Mouse (Mus musculus) forebrain, embryonic 16.5 days (tissue): ENCODE measurements around the gene H2afy. TPM values are rescaled to one million over a fixed set of nuclear protein-coding genes. Genes with fewer than 3 reads are reported as not detected.

Experiments
- ATAC-seq: fragments of 200-750 bp; cut with Nextera tagmentation; 2 replicates; pipeline ENCODE4 v1.8.0; 2017; ENCODE audit warnings: mild to moderate bottlenecking, moderate library complexity
- H3K27ac ChIP-seq: fragments of 300-500 bp; sonication (generic); 2 replicates; pipeline ENCODE4 v1.5.1; 2014; ENCODE audit warnings: low read length, control low read depth
- H3K27me3 ChIP-seq: fragments of 300-500 bp; sonication (generic); replicated peaks from 2 replicates; pipeline ENCODE4 v1.6.1; 2014; ENCODE audit warnings: low read length; ENCODE audit not compliant: control insufficient read depth, insufficient read depth
- H3K36me3 ChIP-seq: fragments of 300-500 bp; sonication (generic); 2 replicates; pipeline ENCODE4 v1.6.1; 2014; ENCODE audit not compliant: control insufficient read depth, insufficient read depth
- H3K4me1 ChIP-seq: fragments of 300-500 bp; sonication (generic); replicated peaks from 2 replicates; pipeline ENCODE4 v1.6.1; 2014; ENCODE audit warnings: low read length; ENCODE audit not compliant: control insufficient read depth, insufficient read depth
- H3K4me2 ChIP-seq: fragments of 300-500 bp; sonication (generic); 2 replicates; pipeline ENCODE4 v1.6.1; 2014; ENCODE audit warnings: mild to moderate bottlenecking, low read length, control low read depth
- H3K4me3 ChIP-seq: fragments of 300-500 bp; sonication (generic); replicated peaks from 2 replicates; pipeline ENCODE4 v1.5.1; 2014; ENCODE audit warnings: mild to moderate bottlenecking, low read length, control low read depth
- H3K9ac ChIP-seq: fragments of 300-500 bp; sonication (generic); replicated peaks from 2 replicates; pipeline ENCODE4 v1.6.1; 2014; ENCODE audit warnings: low read depth, low read length, control low read depth
- H3K9me3 ChIP-seq: fragments of 300-500 bp; sonication (generic); 2 replicates; pipeline ENCODE4 v1.6.1; 2016; ENCODE audit warnings: low read length; ENCODE audit not compliant: control insufficient read depth
- WGBS: fragments of 180-500 bp; shearing (Covaris S2); extraction: QIAGEN DNeasy Blood & Tissue Kit; methylation state at CpG from one replicate; pipeline ENCODE4 v1.1.7; 2014; 5-methylcytosine and 5-hydroxymethylcytosine counted together
- polyA plus RNA-seq: library from polyadenylated mRNA; unstranded; fragments of >200 nt; fragmentation: Nextera tagmentation; extraction: Ambion mirVana; gene quantifications from 2 replicates; pipeline ENCODE4 v1.2.1, GENCODE M21; 2015

Gene H2afy
- polyA plus RNA-seq, 1 experiment from 2014 or later, result 370 TPM

GRCm38 (mm10) chr13:56167446-56168402, 31.6 kb upstream of the H2afy start:
- Histone ChIP-seq H3K27ac (no peak overlapping the region), H3K27me3 (no peaks in the 10 kb centered on the region), H3K4me2 (no peak overlapping the region), H3K9ac (no peak overlapping the region), H3K4me3 (no peak overlapping the region), H3K9me3 (no peaks in the 10 kb centered on the region), H3K4me1 (peaks cover 6% of the 10 kb centered on the region; the same call in 1 of the 2 replicates), H3K36me3 (no peaks in the 10 kb centered on the region)
- 34% methylated on average over 14 of the region's 14 CpGs for WGBS
- ATAC-seq, result 0 out of 2 replicates have a peak, but pooled peaks have one; percentile 43

GRCm38 (mm10) chr13:56165561-56165960, 29.4 kb upstream of the H2afy start:
- 94% methylated on average over 11 of the region's 11 CpGs for WGBS
- no peaks in the 10 kb centered on the region for H3K36me3 ChIP-seq
- H3K4me3 ChIP-seq, result no peak overlapping the region
- peaks cover 6% of the 10 kb centered on the region; the same call in 1 of the 2 replicates for H3K4me1 ChIP-seq
- no peaks in the 10 kb centered on the region for H3K9me3 ChIP-seq
- H3K27ac ChIP-seq, result no peak overlapping the region
- no peaks in the 10 kb centered on the region for H3K27me3 ChIP-seq
- H3K9ac ChIP-seq, result no peak overlapping the region
- H3K4me2 ChIP-seq, result no peak overlapping the region
- ATAC-seq, result no peak

- Histone ChIP-seq H3K4me3 (no peak overlapping the region), H3K27ac (no peak overlapping the region), H3K4me1 (peaks cover 6% of the 10 kb centered on the region; the same call in 1 of the 2 replicates), H3K4me2 (no peak overlapping the region), H3K9me3 (no peaks in the 10 kb centered on the region), H3K27me3 (no peaks in the 10 kb centered on the region), H3K9ac (no peak overlapping the region), H3K36me3 (no peaks in the 10 kb centered on the region)
- WGBS, result 85% methylated on average over 3 of the region's 3 CpGs
- no peak for ATAC-seq
Observed at GRCm38 (mm10) chr13:56164372-56164771, 28.2 kb upstream of the H2afy start.

GRCm38 (mm10) chr13:56163751-56164150, 27.6 kb upstream of the H2afy start:
- Histone ChIP-seq H3K27ac (no peak overlapping the region), H3K4me2 (no peak overlapping the region), H3K4me3 (no peak overlapping the region), H3K9me3 (no peaks in the 10 kb centered on the region), H3K9ac (no peak overlapping the region), H3K4me1 (peaks cover 6% of the 10 kb centered on the region; the same call in 1 of the 2 replicates), H3K36me3 (no peaks in the 10 kb centered on the region), H3K27me3 (no peaks in the 10 kb centered on the region)
- 47% methylated on average over 6 of the region's 6 CpGs for WGBS
- ATAC-seq, result no peak

GRCm38 (mm10) chr13:56162859-56163258, 26.7 kb upstream of the H2afy start:
- Histone ChIP-seq H3K27me3 (no peaks in the 10 kb centered on the region), H3K9me3 (no peaks in the 10 kb centered on the region), H3K27ac (no peak overlapping the region), H3K4me1 (peaks cover 4% of the 10 kb centered on the region; the same call in 1 of the 2 replicates), H3K9ac (no peak overlapping the region), H3K36me3 (no peaks in the 10 kb centered on the region), H3K4me2 (no peak overlapping the region), H3K4me3 (no peak overlapping the region)
- ATAC-seq, result no peak
- 89% methylated on average over 6 of the region's 6 CpGs for WGBS

- no peak overlapping the region for H3K4me2 ChIP-seq
- 65% methylated on average over 17 of the region's 17 CpGs for WGBS
Observed at GRCm38 (mm10) chr13:56159614-56160363, 23.6 kb upstream of the H2afy start.

GRCm38 (mm10) chr13:56159016-56159601, 22.9 kb upstream of the H2afy start:
- Histone ChIP-seq H3K27ac (no peak overlapping the region), H3K4me3 (no peak overlapping the region), H3K4me1 (peaks cover 4% of the 10 kb centered on the region; the same call in 1 of the 2 replicates), H3K4me2 (no peak overlapping the region), H3K9me3 (no peaks in the 10 kb centered on the region), H3K9ac (no peak overlapping the region), H3K36me3 (no peaks in the 10 kb centered on the region), H3K27me3 (no peaks in the 10 kb centered on the region)
- no peak for ATAC-seq
- 80% methylated on average over 14 of the region's 14 CpGs for WGBS

More at GRCm38 (mm10) chr13:56159614-56160363, 23.6 kb upstream of the H2afy start:
- Histone ChIP-seq H3K27me3 (no peaks in the 10 kb centered on the region), H3K9me3 (no peaks in the 10 kb centered on the region), H3K4me1 (peaks cover 4% of the 10 kb centered on the region; the same call in 1 of the 2 replicates), H3K36me3 (no peaks in the 10 kb centered on the region), H3K9ac (no peak overlapping the region), H3K4me3 (no peak overlapping the region), H3K27ac (no peak overlapping the region)
- no peak for ATAC-seq

- H3K9ac ChIP-seq, result no peak overlapping the region
- no peaks in the 10 kb centered on the region for H3K4me1 ChIP-seq
- no peak overlapping the region for H3K4me3 ChIP-seq
- no peak overlapping the region for H3K4me2 ChIP-seq
- no peaks in the 10 kb centered on the region for H3K9me3 ChIP-seq
- ATAC-seq, result no peak
- no peaks in the 10 kb centered on the region for H3K27me3 ChIP-seq
- no peak overlapping the region for H3K27ac ChIP-seq
- no peaks in the 10 kb centered on the region for H3K36me3 ChIP-seq
- 61% methylated on average over 7 of the region's 7 CpGs for WGBS
Observed at GRCm38 (mm10) chr13:56155671-56156070, 19.5 kb upstream of the H2afy start.

GRCm38 (mm10) chr13:56155048-56155447, 18.9 kb upstream of the H2afy start:
- no peaks in the 10 kb centered on the region for H3K36me3 ChIP-seq
- no peak overlapping the region for H3K4me2 ChIP-seq
- no peaks in the 10 kb centered on the region for H3K27me3 ChIP-seq
- H3K27ac ChIP-seq, result no peak overlapping the region
- no peaks in the 10 kb centered on the region for H3K4me1 ChIP-seq
- no peaks in the 10 kb centered on the region for H3K9me3 ChIP-seq
- no peak overlapping the region for H3K9ac ChIP-seq
- no peak for ATAC-seq
- H3K4me3 ChIP-seq, result no peak overlapping the region
- 59% methylated on average over 5 of the region's 5 CpGs for WGBS
